Mouse (Mus musculus): ENCODE results near the gene Lipk. TPM values are rescaled to one million over a fixed set of nuclear protein-coding genes. Genes with fewer than 3 reads are reported as not detected.

The Lipk gene
- not detected in 2 replicates for polyA plus RNA-seq (2016; fragmentation: Nextera tagmentation; extraction: Ambion mirVana)

DNA sequence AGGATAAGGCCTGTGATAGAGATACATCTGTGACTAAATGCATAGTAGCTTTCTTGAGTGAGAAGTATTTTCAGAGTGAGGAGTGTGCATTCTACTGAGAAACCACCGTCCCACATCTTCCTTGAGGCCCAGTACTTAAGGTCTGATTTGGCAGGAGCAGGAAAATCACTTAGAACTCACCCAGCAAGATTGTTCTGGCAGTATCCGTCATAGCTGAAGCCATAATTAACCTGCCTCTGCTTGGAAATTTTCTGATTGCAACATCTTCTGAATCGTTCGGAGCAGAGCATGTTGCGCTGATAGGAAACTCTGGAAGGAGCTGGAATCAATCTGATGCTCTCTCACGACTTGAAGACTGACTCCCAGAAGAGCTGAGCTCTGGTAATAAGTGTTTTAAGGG is at the start of gene Lipk:
Gene Lipk (plus strand): TSS at position 289 of the 400 bp plus-strand sequence.
- no peaks in the 10 kb centered on the region for H3K36me3 ChIP-seq (replicated peaks)
- DNase-seq (ENCODE audit: low spot score), result no peak
- no peaks in the 10 kb centered on the region for H3K9me3 ChIP-seq
- H3K27ac ChIP-seq (replicated peaks), result no peak within 1 kb of the TSS
- no peaks in the 10 kb centered on the region for H3K27me3 ChIP-seq (replicated peaks; ENCODE audit: low read depth, poor library complexity, severe bottlenecking)
- H3K4me1 ChIP-seq, result no peaks in the 10 kb centered on the region
- no peak within 1 kb of the TSS for H3K4me3 ChIP-seq
- 87% methylated on average over 6 of the region's 6 CpGs for WGBS

GRCm38 (mm10) chr19:33960887-33961286 is 47.2 kb upstream of the Lipk start, which contains the start of gene Lipf:
Gene Lipf (plus strand): TSS chr19:33961187.
- H3K27ac ChIP-seq (replicated peaks), result no peak within 1 kb of the TSS
- no peak for DNase-seq (ENCODE audit: low spot score)

DNA sequence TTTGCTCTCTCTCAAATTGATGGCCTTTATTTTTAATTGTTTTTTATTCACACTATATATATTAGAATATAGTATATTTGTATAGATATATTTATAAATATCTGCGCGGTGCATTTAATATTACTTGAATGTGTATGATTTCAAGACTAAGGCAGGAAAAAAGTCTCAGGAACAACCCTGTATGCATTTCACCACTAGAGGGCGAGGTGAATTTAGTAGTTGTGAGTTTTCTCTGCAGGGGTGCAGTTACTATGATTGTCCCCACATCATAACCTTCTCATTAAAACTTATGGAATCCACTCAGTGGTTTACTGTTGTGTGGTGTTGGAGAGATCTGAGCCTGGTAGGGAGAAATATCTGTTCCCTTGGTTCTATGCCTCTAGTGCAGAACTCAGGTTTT is 29.1 kb upstream of the Lipk start:
- H3K27ac ChIP-seq (replicated peaks), result no peak overlapping the region
- H3K4me3 ChIP-seq, result no peak overlapping the region
- no peaks in the 10 kb centered on the region for H3K27me3 ChIP-seq (replicated peaks; ENCODE audit: low read depth, poor library complexity, severe bottlenecking)
- WGBS, result 52% methylated on average over 3 of the region's 3 CpGs
- DNase-seq (ENCODE audit: low spot score), result no peak
- H3K36me3 ChIP-seq (replicated peaks), result no peaks in the 10 kb centered on the region
- no peaks in the 10 kb centered on the region for H3K4me1 ChIP-seq
- no peaks in the 10 kb centered on the region for H3K9me3 ChIP-seq

More at GRCm38 (mm10) chr19:33960887-33961286, 47.2 kb upstream of the Lipk start, which contains the start of gene Lipf:
- H3K4me1 ChIP-seq, result no peaks in the 10 kb centered on the region
- H3K4me3 ChIP-seq, result no peak within 1 kb of the TSS
- no peaks in the 10 kb centered on the region for H3K36me3 ChIP-seq (replicated peaks)
- no peaks in the 10 kb centered on the region for H3K27me3 ChIP-seq (replicated peaks; ENCODE audit: low read depth, poor library complexity, severe bottlenecking)
- no peaks in the 10 kb centered on the region for H3K9me3 ChIP-seq

DNA sequence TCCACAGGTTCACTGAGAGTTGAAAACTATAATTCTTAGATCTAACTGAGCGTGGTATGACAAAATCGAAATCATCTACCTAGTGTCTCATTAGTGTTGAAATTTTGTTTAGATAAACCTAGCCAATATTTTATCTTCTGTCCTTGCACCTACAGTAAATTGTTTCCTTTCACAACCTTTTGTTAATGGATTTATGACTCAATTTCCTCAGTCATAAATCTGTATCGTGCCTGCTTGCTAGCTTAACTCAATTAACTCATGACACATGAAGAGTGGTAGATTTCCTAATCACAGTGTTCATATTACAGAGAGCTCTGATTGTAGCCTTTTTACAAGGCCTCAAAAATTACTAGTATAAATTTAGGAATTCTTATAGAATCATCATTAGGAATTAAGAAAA is 25.0 kb upstream of the Lipk start:
- Histone ChIP-seq H3K4me3 (no peak overlapping the region), H3K36me3 (replicated peaks) (no peaks in the 10 kb centered on the region), H3K4me1 (no peaks in the 10 kb centered on the region), H3K27ac (replicated peaks) (no peak overlapping the region), H3K27me3 (replicated peaks; ENCODE audit: low read depth, poor library complexity, severe bottlenecking) (no peaks in the 10 kb centered on the region), H3K9me3 (no peaks in the 10 kb centered on the region)
- no peak for DNase-seq (ENCODE audit: low spot score)
- 89% methylated on average over 3 of the region's 3 CpGs for WGBS

DNA sequence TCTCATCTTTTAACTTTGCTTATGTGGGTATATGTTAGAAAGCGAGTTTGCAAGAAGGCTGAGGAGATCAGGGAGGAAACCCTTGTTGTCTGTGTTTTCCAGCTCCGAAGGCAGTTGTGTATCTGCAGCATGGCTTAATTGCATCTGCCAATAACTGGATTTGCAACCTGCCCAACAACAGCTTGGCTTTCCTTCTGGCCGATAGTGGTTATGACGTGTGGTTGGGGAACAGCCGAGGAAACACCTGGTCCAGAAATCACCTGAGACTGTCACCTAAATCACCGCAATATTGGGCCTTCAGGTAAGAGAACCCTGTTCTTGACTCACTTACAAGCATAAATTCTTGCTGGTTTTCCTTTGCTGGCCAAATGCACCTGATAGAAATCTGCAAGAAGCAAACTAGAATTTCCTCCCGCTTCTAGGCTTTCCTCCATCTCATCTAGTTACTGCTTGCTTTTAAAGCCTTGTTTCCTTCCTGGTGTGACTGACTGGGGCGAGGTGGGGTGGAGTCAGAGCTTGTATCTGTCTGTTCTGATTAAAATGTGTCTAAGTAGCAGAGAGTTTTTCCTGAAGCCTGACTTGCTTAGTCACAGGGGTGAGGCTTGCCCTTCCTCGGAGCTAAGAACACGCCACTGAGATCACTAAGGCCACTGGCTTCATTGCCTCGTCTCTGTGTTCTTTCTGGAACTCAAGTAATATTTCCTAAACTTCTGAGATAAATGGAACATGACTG is 13.5 kb downstream of the Lipk start:
- Histone ChIP-seq H3K4me1 (no peaks in the 10 kb centered on the region), H3K4me3 (no peak overlapping the region), H3K36me3 (replicated peaks) (no peaks in the 10 kb centered on the region), H3K9me3 (no peaks in the 10 kb centered on the region), H3K27me3 (replicated peaks; ENCODE audit: low read depth, poor library complexity, severe bottlenecking) (no peaks in the 10 kb centered on the region), H3K27ac (replicated peaks) (no peak overlapping the region)
- no peak for DNase-seq (ENCODE audit: low spot score)
- 85% methylated on average over 11 of the region's 11 CpGs for WGBS

- no peaks in the 10 kb centered on the region for H3K9me3 ChIP-seq
- H3K4me3 ChIP-seq, result no peak overlapping the region
- no peak overlapping the region for H3K27ac ChIP-seq (replicated peaks)
- 50% methylated on average over 3 of the region's 3 CpGs for WGBS
- H3K4me1 ChIP-seq, result no peaks in the 10 kb centered on the region
- no peaks in the 10 kb centered on the region for H3K27me3 ChIP-seq (replicated peaks; ENCODE audit: low read depth, poor library complexity, severe bottlenecking)
- DNase-seq (ENCODE audit: low spot score), result no peak
- no peaks in the 10 kb centered on the region for H3K36me3 ChIP-seq (replicated peaks)
Observed at GRCm38 (mm10) chr19:34022759-34023158, 14.7 kb downstream of the Lipk start.

GRCm38 (mm10) chr19:34039731-34040130 is 31.6 kb downstream of the Lipk start:
- Histone ChIP-seq H3K27ac (replicated peaks) (no peak overlapping the region), H3K4me3 (no peak overlapping the region), H3K36me3 (replicated peaks) (no peaks in the 10 kb centered on the region), H3K9me3 (no peaks in the 10 kb centered on the region), H3K27me3 (replicated peaks; ENCODE audit: low read depth, poor library complexity, severe bottlenecking) (no peaks in the 10 kb centered on the region), H3K4me1 (no peaks in the 10 kb centered on the region)
- DNase-seq (ENCODE audit: low spot score), result no peak
- 86% methylated on average over 1 of the region's 1 CpGs for WGBS

DNA sequence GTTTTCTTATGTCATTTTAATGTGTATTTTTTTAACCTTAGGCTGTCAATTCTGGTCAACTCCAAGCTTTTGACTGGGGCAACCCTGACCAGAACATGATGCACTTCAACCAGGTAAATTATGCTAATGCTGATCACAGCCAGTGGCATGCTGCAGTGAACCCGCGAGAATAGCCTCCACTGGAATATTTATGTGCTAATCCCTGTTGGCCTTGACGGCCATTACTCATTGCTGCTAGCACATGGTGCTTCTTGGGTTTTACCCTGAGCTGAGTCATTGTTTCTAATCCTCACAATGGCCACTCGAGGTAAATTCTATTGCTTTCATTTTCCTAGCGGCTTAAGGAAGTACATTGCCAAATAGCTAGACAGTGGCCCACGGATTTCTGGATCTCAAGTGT is 34.9 kb downstream of the Lipk start:
- no peak for DNase-seq (ENCODE audit: low spot score)
- Histone ChIP-seq H3K27me3 (replicated peaks; ENCODE audit: low read depth, poor library complexity, severe bottlenecking) (no peaks in the 10 kb centered on the region), H3K9me3 (no peaks in the 10 kb centered on the region), H3K27ac (replicated peaks) (no peak overlapping the region), H3K4me3 (no peak overlapping the region), H3K36me3 (replicated peaks) (no peaks in the 10 kb centered on the region), H3K4me1 (no peaks in the 10 kb centered on the region)
- WGBS, result 80% methylated on average over 6 of the region's 6 CpGs

DNA sequence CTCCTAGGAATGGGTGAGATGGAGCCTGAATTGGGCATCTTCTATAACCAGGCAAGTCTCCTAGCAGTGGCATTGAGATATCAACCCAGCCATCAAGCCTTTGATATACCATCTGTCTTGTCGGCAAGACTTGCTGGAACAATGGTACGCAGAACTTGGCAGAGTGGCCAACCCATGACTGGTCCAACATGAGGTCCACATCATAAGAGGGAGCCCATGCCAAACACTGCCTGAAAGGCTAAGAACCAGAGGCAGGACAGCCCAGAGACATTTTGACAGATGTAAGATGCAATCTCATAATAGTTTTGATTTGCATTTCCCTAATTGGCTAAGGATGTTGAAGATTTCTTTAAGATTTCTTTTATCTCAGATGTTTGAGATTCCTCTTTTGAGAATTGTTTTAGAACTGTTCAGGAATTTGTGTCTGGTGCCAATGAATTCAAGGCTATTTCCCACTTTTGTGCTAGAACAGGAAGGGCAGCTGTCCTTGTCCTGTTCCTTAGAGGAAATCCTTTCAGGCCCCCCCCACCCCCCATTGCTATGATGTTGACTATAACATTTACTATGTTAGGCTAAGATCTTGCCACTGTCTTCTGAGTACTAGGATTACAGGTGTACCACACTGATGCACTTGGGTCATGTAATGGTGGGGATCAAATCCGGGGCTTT is 41.4 kb downstream of the Lipk start:
- Histone ChIP-seq H3K27ac (replicated peaks) (no peak overlapping the region), H3K36me3 (replicated peaks) (no peaks in the 10 kb centered on the region), H3K4me3 (no peak overlapping the region), H3K4me1 (no peaks in the 10 kb centered on the region), H3K27me3 (replicated peaks; ENCODE audit: low read depth, poor library complexity, severe bottlenecking) (no peaks in the 10 kb centered on the region), H3K9me3 (no peaks in the 10 kb centered on the region)
- WGBS, result 94% methylated on average over 3 of the region's 3 CpGs
- DNase-seq (ENCODE audit: low spot score), result no peak

- Histone ChIP-seq H3K4me1 (no peaks in the 10 kb centered on the region), H3K4me3 (no peak overlapping the region), H3K27ac (replicated peaks) (no peak overlapping the region), H3K36me3 (replicated peaks) (no peaks in the 10 kb centered on the region), H3K9me3 (no peaks in the 10 kb centered on the region), H3K27me3 (replicated peaks; ENCODE audit: low read depth, poor library complexity, severe bottlenecking) (no peaks in the 10 kb centered on the region)
- DNase-seq (ENCODE audit: low spot score), result no peak
- WGBS, result 90% methylated on average over 3 of the region's 3 CpGs
Observed at GRCm38 (mm10) chr19:34051502-34051901, 43.4 kb downstream of the Lipk start.

- 74% methylated on average over 1 of the region's 1 CpGs for WGBS
- H3K27me3 ChIP-seq (replicated peaks; ENCODE audit: low read depth, poor library complexity, severe bottlenecking), result no peaks in the 10 kb centered on the region
- H3K4me3 ChIP-seq, result no peak overlapping the region
- H3K4me1 ChIP-seq, result no peaks in the 10 kb centered on the region
- no peaks in the 10 kb centered on the region for H3K36me3 ChIP-seq (replicated peaks)
- DNase-seq (ENCODE audit: low spot score), result no peak
- H3K9me3 ChIP-seq, result no peaks in the 10 kb centered on the region
- no peak overlapping the region for H3K27ac ChIP-seq (replicated peaks)
Observed at GRCm38 (mm10) chr19:34063547-34063946, 55.5 kb downstream of the Lipk start.

GRCm38 (mm10) chr19:34064059-34064458 is 56.0 kb downstream of the Lipk start:
- H3K4me1 ChIP-seq, result no peaks in the 10 kb centered on the region
- no peaks in the 10 kb centered on the region for H3K36me3 ChIP-seq (replicated peaks)
- no peak for DNase-seq (ENCODE audit: low spot score)
- H3K9me3 ChIP-seq, result no peaks in the 10 kb centered on the region
- no peak overlapping the region for H3K4me3 ChIP-seq
- H3K27me3 ChIP-seq (replicated peaks; ENCODE audit: low read depth, poor library complexity, severe bottlenecking), result no peaks in the 10 kb centered on the region
- no peak overlapping the region for H3K27ac ChIP-seq (replicated peaks)
- 84% methylated on average over 4 of the region's 4 CpGs for WGBS

- Histone ChIP-seq H3K4me3 (no peak within 1 kb of the TSS), H3K9me3 (no peaks in the 10 kb centered on the region), H3K27ac (replicated peaks) (no peak within 1 kb of the TSS), H3K4me1 (no peaks in the 10 kb centered on the region), H3K36me3 (replicated peaks) (no peaks in the 10 kb centered on the region), H3K27me3 (replicated peaks; ENCODE audit: low read depth, poor library complexity, severe bottlenecking) (no peaks in the 10 kb centered on the region)
- WGBS, result 88% methylated on average over 9 of the region's 9 CpGs
- DNase-seq (ENCODE audit: low spot score), result no peak
Observed at GRCm38 (mm10) chr19:34066779-34067472, 58.8 kb downstream of the Lipk start, which contains the start of gene Lipn. Gene Lipn (plus strand): TSS chr19:34067358.

All from embryonic facial prominence, embryonic 10.5 days (tissue).